Mouse (Mus musculus): Measurements from ENCODE around the gene Dgcr8.
A peak's percentile ranks its signal among the peaks of the same experiment; 100 is the strongest.

Dgcr8 gene

DNA sequence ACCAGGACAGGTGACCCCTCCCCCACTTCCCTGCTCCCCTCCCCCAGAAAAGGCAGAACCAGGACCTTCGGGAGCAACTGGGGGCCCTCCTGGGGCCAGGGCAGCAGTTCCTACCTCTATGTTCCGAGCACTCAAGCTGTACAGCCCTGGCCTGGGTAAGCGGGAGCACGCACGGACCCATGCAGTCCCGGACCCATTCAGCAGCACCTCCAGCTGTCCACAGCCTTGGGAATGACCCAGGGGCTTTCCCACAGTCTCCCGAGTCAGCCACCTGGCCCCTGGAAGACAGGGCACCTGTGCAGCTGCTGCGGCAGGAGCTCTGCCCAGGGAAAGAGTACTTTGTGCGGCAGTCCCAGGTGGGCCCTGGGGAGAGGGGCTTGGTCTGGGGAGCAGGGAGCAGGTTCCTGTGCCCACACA is 70.5 kb downstream of the Dgcr8 start:
- DNase-seq, result peak in 1 of 2 experiments; percentile 8

DNA sequence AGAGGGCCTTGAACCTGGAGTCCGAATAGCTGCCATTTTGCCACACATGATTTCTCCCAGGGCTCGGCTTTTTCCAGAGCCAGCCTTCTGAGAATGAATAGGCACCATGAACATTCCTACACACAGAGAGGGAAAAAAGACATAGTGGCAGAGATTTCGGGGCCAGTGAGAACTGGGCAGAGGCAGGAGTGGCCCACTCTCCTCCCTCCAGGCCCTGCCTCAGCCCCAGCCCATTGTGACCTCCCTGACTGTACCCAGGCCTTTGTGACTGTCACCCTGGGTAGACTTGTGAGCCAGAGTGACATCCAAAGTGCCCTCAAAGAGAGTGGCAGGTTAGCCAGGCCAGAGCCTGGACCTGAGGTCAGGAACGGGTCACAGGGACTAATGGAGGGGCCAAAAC is 71.5 kb downstream of the Dgcr8 start, which contains the start of gene Ccdc188:
TSS of gene Ccdc188 (plus strand) at position 301 of the 400 bp plus-strand sequence.
- no peak for DNase-seq

DNA sequence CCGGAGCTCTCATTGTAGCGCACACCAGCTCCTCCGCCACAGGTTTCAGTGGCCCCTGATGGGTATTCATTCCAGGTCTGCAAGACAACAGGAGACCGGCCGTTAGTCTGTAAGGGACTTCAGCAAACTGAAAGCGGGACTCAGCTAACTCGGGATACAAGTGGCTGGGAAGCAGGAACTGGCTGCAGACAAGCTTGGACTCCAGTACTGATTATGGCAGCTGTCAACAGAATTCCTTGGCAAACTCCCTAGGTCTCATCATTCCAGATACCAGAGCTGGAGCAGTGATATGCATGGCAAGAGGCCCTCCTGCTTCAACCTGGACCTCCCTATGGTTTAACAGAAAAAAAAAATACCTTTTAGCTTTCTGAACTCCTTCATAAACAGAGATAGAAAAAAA is 74.2 kb downstream of the Dgcr8 start:
- no peak for DNase-seq

DNA sequence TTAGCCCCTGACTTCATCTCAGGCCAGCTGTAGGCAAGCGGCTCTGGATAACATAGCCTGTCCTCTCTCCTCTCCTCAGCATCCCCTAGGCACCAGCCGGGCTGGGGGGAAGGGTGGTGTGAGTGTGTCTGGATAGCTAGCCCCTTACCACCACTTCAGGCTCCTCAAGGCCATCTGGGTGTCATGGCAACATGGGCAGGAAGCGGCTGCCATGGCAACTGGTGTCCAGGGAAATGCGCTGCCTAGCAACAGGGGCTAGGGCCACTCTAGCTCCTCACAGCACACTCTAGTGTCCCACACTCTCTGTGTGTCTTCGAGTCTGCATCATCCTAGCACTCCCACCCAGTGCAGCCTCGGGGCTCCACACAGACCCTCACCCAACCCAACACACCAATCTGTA is 75.4 kb downstream of the Dgcr8 start:
- peak; percentile 73 to 83 for DNase-seq

DNA sequence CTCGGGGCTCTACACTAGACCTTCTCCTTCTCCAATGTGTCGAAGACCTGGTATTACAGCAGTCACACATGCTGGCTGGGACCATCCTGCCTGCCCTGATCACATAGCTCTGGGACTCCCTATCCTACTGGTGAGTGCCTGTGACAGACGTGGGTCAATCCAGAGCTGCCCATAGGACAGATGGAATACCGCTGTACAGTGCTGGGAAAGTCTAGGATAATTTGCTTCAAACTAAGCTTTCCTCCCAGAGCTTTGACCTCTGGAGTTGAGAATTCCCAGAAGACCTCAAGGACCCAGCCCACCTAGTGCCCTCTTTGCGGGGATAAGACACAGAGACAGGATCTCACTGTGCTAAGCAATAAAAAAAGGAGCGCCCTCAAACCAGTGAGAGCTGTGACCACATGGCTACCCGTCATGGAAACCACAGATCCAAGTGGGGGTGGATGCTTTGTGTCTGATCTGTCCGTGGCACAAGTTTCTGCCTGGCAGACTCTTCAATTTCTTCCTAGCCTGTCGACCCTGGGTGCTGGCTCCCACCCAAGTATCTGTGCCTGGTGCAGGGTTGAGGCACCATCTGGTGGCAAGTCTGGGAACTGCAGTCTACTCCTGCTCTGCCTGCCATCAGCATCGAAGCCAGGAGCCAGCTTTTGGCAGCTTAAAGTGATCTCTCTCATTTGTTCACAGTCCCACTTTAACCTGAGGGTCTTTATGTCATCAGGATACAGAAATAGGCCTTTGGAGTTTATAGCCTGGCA is 77.5 kb downstream of the Dgcr8 start:
- peak; percentile 99 to 100 for DNase-seq

DNA sequence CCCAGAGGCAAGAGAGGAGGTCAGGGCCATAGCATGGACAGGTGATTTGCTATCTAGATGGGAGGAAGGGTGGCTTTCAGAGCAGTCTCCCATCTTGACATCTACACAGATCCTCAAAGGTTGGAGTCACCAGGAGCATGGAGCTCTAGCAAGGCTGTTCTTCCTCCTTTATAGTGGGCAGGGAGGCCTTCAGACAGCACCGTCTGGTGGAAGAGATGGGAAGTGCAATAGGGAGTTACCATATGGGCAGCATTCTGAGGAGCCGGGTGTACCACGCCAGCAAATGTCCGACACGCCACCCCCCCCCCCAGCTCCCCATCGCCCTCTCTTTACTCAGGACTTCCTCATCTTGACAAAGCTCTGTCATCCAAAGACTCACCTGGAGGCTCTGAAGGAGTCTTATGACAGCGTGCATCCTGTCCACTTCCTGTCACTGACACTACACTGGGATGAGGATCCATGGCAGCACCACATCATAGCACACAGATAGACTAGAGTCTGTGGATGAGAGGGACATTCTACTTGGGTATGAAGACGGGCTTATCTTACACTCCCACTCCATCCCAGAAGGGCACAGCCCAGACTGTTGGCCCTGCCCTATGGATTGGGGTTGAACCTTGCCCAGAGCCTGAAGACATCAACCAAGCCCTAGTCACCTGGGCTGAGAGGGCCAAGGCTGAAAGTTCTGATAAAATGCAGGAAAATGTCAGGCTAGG is 78.2 kb downstream of the Dgcr8 start:
- DNase-seq, result peak; percentile 91 to 95

Data from cerebellum, postnatal 14 days (tissue).